Mouse (Mus musculus): ENCODE results near the gene B4galnt1. TPM values are rescaled to one million over a fixed set of nuclear protein-coding genes. Genes with fewer than 3 reads are reported as not detected.

The B4galnt1 gene
- polyA plus RNA-seq, 1 experiment from 2014 or later: 74.6 TPM

GRCm38 (mm10) chr10:127204589-127204988, 39.6 kb downstream of the B4galnt1 start:
- Histone ChIP-seq H3K27ac (replicated peaks) (no peak overlapping the region), H3K4me1 (replicated peaks) (0 out of 2 replicates have a peak, but pooled peaks cover 3% of the 10 kb centered on the region), H3K9me3 (no peaks in the 10 kb centered on the region), H3K27me3 (no peaks in the 10 kb centered on the region), H3K4me3 (no peak overlapping the region), H3K36me3 (peaks cover 47% of the 10 kb centered on the region), H3K4me2 (no peak overlapping the region), H3K9ac (no peak overlapping the region)
- 92% methylated on average over 5 of the region's 5 CpGs for WGBS
- no peak for ATAC-seq (ENCODE audit: low FRiP score, low read depth)

- Histone ChIP-seq H3K9ac (no peak overlapping the region), H3K9me3 (no peaks in the 10 kb centered on the region), H3K36me3 (peaks cover 47% of the 10 kb centered on the region), H3K4me1 (replicated peaks) (peaks cover 8% of the 10 kb centered on the region), H3K27me3 (no peaks in the 10 kb centered on the region), H3K4me2 (no peak overlapping the region), H3K27ac (replicated peaks) (no peak overlapping the region), H3K4me3 (no peak overlapping the region)
- 91% methylated on average over 10 of the region's 10 CpGs for WGBS
- no peak for ATAC-seq (ENCODE audit: low FRiP score, low read depth)
These were observed 40.3 kb downstream of the B4galnt1 start for GRCm38 (mm10) chr10:127205373-127205772.

DNA sequence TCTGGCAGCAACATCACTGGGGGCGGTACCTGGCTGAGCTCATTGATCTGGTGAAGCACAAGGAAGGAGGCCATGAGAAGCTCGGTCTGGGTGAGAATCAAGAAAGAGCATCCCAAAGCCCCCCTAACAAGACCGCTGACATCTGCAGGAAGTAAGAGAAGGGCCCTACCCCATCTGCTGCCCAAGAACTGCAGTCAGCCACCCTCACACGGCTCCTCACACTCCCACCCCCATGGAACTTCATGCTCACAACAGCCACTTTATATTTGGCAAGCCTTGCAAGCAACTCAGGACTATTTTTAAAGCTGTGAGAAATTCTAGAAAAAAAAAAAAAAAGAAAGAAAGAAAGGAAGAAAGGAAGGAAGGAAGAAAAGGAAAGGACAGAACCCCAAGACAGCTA, 43.9 kb downstream of the B4galnt1 start:
- no peak overlapping the region for H3K27ac ChIP-seq (replicated peaks)
- H3K36me3 ChIP-seq: peaks cover 27% of the 10 kb centered on the region
- H3K27me3 ChIP-seq: no peaks in the 10 kb centered on the region
- H3K4me1 ChIP-seq (replicated peaks): peaks cover 15% of the 10 kb centered on the region
- H3K4me2 ChIP-seq: no peak overlapping the region
- H3K4me3 ChIP-seq: no peak overlapping the region
- WGBS: 85% methylated on average over 4 of the region's 4 CpGs
- H3K9ac ChIP-seq: 0 out of 2 replicates have a peak overlapping the region, but pooled peaks have one; percentile 2
- H3K9me3 ChIP-seq: no peaks in the 10 kb centered on the region
- ATAC-seq (ENCODE audit: low FRiP score, low read depth): no peak

GRCm38 (mm10) chr10:127209928-127210570, 45.0 kb downstream of the B4galnt1 start:
- Histone ChIP-seq H3K4me2 (peak overlapping the region; percentile 93), H3K9me3 (no peaks in the 10 kb centered on the region), H3K27ac (replicated peaks) (no peak overlapping the region), H3K36me3 (peaks cover 16% of the 10 kb centered on the region), H3K4me3 (peak overlapping the region; percentile 81), H3K27me3 (no peaks in the 10 kb centered on the region), H3K9ac (peak overlapping the region; percentile 85; the same call in 1 of the 2 replicates), H3K4me1 (replicated peaks) (peaks cover 15% of the 10 kb centered on the region)
- 88% methylated on average over 13 of the region's 13 CpGs for WGBS
- ATAC-seq (ENCODE audit: low FRiP score, low read depth): no peak

- peaks cover 9% of the 10 kb centered on the region; the same call in 1 of the 2 replicates for H3K36me3 ChIP-seq
- WGBS: under 1% methylated on average over 22 of the region's 25 CpGs
- H3K27ac ChIP-seq (replicated peaks): peak overlapping the region; percentile 70
These were observed 46.0 kb downstream of the B4galnt1 start for GRCm38 (mm10) chr10:127210961-127211405.

GRCm38 (mm10) chr10:127211414-127211854, 46.4 kb downstream of the B4galnt1 start, which contains the start of gene Pip4k2c:
Pip4k2c (minus strand) TSS chr10:127211585.
- Histone ChIP-seq H3K4me1 (replicated peaks) (peaks cover 15% of the 10 kb centered on the region), H3K36me3 (peaks cover 7% of the 10 kb centered on the region; the same call in 1 of the 2 replicates), H3K4me2 (peak within 1 kb of the TSS; percentile 93), H3K27me3 (no peaks in the 10 kb centered on the region), H3K4me3 (peak within 1 kb of the TSS; percentile 81), H3K27ac (replicated peaks) (peak within 1 kb of the TSS; percentile 70), H3K9ac (peak within 1 kb of the TSS; percentile 85), H3K9me3 (no peaks in the 10 kb centered on the region)
- peak; percentile 96 for ATAC-seq (ENCODE audit: low FRiP score, low read depth)
- under 1% methylated on average over 44 of the region's 47 CpGs for WGBS

More at GRCm38 (mm10) chr10:127210961-127211405, 46.0 kb downstream of the B4galnt1 start:
- Histone ChIP-seq H3K4me1 (replicated peaks) (peaks cover 15% of the 10 kb centered on the region), H3K9me3 (no peaks in the 10 kb centered on the region), H3K4me3 (peak overlapping the region; percentile 81), H3K4me2 (peak overlapping the region; percentile 93), H3K27me3 (no peaks in the 10 kb centered on the region), H3K9ac (peak overlapping the region; percentile 85)
- ATAC-seq (ENCODE audit: low FRiP score, low read depth): peak; percentile 72

DNA sequence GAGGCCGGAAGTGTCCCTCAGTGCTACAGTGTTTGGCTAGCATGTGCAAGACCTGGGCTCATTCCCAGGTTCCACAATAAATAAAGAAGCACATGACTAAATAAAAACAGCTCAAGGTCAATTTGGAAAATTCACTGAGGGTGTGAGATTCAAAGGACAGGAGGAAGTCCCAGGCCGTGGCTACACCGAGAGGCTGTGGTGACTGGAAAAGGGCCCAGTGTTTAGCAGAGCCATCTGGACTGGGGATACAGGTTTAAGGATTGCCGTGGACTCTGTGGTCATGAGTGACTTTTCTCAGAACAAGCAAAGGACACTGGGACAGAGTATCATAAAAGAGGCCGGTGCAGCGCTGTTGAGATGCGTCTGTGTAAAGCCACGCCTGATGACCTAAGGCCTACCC, 48.2 kb downstream of the B4galnt1 start:
- Histone ChIP-seq H3K36me3 (no peaks in the 10 kb centered on the region), H3K9ac (no peak overlapping the region), H3K27ac (replicated peaks) (no peak overlapping the region), H3K27me3 (no peaks in the 10 kb centered on the region), H3K4me2 (no peak overlapping the region), H3K9me3 (no peaks in the 10 kb centered on the region), H3K4me1 (replicated peaks) (peaks cover 15% of the 10 kb centered on the region), H3K4me3 (no peak overlapping the region)
- WGBS: 94% methylated on average over 8 of the region's 8 CpGs
- no peak for ATAC-seq (ENCODE audit: low FRiP score, low read depth)

DNA sequence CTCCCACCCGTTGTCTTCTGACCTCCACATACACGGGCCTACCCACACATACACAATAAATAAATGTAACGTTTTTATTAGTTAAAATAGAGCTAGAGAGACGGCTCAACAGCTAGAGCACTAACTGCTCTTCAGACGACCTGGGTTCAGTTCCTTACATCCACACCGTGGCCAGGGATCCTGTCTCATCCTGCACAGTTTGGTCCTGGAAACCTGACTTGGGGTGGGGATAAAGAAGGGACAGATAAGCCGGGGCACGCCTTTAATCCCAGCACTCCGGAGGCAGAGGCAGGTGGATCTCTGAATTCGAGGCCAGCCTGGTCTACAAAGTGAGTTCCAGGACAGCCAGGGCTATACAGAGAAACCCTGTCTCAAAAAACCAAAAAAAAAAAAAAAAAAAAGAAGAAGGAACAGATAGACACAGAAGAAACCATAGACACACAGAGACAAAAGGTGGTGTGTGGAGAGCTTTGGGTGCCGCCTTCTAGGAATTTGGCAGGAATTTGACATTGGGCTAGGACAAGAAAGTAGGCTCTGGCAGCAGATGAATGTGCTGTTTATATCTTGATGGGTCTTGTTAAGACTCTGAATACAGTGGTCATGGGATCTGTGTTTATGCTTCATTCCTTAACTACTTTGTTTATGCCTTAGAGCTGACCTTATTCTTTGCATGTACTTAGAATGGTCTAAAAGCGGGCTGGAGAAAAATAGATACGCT, 48.8 kb downstream of the B4galnt1 start:
- ATAC-seq (ENCODE audit: low FRiP score, low read depth): no peak
- Histone ChIP-seq H3K27ac (replicated peaks) (no peak overlapping the region), H3K9me3 (no peaks in the 10 kb centered on the region), H3K36me3 (no peaks in the 10 kb centered on the region), H3K4me3 (no peak overlapping the region), H3K9ac (no peak overlapping the region), H3K27me3 (no peaks in the 10 kb centered on the region), H3K4me2 (no peak overlapping the region), H3K4me1 (replicated peaks) (peaks cover 15% of the 10 kb centered on the region)
- 87% methylated on average over 13 of the region's 13 CpGs for WGBS

- WGBS: 66% methylated on average over 1 of the region's 1 CpGs
- no peaks in the 10 kb centered on the region for H3K36me3 ChIP-seq
- no peak overlapping the region for H3K9ac ChIP-seq
- H3K27ac ChIP-seq (replicated peaks): no peak overlapping the region
- peaks cover 13% of the 10 kb centered on the region for H3K4me1 ChIP-seq (replicated peaks)
- H3K4me2 ChIP-seq: no peak overlapping the region
- no peak overlapping the region for H3K4me3 ChIP-seq
- no peak for ATAC-seq (ENCODE audit: low FRiP score, low read depth)
- no peaks in the 10 kb centered on the region for H3K27me3 ChIP-seq
- no peaks in the 10 kb centered on the region for H3K9me3 ChIP-seq
These were observed 49.4 kb downstream of the B4galnt1 start for GRCm38 (mm10) chr10:127214422-127214803.

GRCm38 (mm10) chr10:127216456-127216855, 51.4 kb downstream of the B4galnt1 start:
- no peaks in the 10 kb centered on the region for H3K9me3 ChIP-seq
- no peak overlapping the region for H3K27ac ChIP-seq (replicated peaks)
- no peaks in the 10 kb centered on the region for H3K36me3 ChIP-seq
- H3K4me3 ChIP-seq: no peak overlapping the region
- H3K4me2 ChIP-seq: no peak overlapping the region
- 96% methylated on average over 11 of the region's 11 CpGs for WGBS
- H3K27me3 ChIP-seq: no peaks in the 10 kb centered on the region
- H3K4me1 ChIP-seq (replicated peaks): no peaks in the 10 kb centered on the region
- no peak for ATAC-seq (ENCODE audit: low FRiP score, low read depth)
- no peak overlapping the region for H3K9ac ChIP-seq

DNA sequence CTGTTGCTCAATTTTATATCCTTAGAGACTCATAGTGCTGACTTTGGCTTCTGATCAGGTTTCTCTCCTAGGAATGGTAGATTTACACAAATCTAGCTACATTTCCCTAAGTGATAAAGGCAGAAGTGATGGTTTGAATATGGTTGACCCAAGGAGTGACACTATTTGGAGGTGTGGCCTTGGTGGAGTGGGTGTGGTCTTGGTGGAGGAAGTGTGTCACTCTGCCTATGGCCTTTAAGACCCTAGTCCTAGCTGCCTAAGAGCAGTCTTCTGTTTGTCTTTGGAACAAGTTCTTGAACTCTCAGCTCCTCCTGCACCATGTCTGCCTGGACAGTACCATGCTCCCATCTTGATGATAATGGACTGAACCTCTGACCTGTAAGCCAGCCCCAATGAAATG, 52.2 kb downstream of the B4galnt1 start:
- H3K4me2 ChIP-seq: no peak overlapping the region
- no peaks in the 10 kb centered on the region for H3K4me1 ChIP-seq (replicated peaks)
- no peaks in the 10 kb centered on the region for H3K27me3 ChIP-seq
- H3K4me3 ChIP-seq: no peak overlapping the region
- H3K9ac ChIP-seq: no peak overlapping the region
- no peaks in the 10 kb centered on the region for H3K9me3 ChIP-seq
- no peaks in the 10 kb centered on the region for H3K36me3 ChIP-seq
- H3K27ac ChIP-seq (replicated peaks): no peak overlapping the region
- no peak for ATAC-seq (ENCODE audit: low FRiP score, low read depth)

DNA sequence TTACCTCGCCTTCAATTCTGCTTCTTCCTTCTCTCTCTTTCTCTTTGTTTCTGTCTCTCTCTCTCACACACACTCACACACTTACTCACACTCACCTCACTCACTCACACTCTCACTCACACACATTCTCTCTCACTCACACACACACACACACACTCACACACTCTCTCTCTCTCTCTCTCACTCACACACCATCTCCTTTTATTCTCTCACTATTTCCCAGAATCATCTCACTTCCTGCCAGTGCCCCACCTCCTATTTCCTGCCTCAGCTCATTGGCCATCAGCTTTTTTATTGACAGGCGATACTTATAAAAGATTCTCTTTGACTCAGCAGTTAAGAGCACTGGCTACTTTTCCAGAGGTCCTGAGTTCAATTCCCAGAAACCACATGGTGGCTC, 53.3 kb downstream of the B4galnt1 start:
- no peak overlapping the region for H3K4me2 ChIP-seq
- H3K9me3 ChIP-seq: no peaks in the 10 kb centered on the region
- H3K4me1 ChIP-seq (replicated peaks): no peaks in the 10 kb centered on the region
- no peaks in the 10 kb centered on the region for H3K27me3 ChIP-seq
- no peak overlapping the region for H3K4me3 ChIP-seq
- H3K27ac ChIP-seq (replicated peaks): no peak overlapping the region
- no peak for ATAC-seq (ENCODE audit: low FRiP score, low read depth)
- H3K36me3 ChIP-seq: no peaks in the 10 kb centered on the region
- WGBS: 90% methylated on average over 2 of the region's 2 CpGs
- no peak overlapping the region for H3K9ac ChIP-seq

Measured in hindbrain, embryonic 15.5 days (tissue).